Mouse (Mus musculus) cerebellum, adult 9-11 months (tissue): ENCODE data around the gene Tmem114.

ENCODE experiments used
- DNase-seq: peaks from one replicate; pipeline ENCODE4 v3.0.0; 2022

The Tmem114 gene

GRCm38 (mm10) chr16:8424971-8425330 lies at the start of gene Tmem114:
TSS of gene Tmem114 (minus strand) at chr16:8425136.
- peak; percentile 20 for DNase-seq

- DNase-seq, result peak; percentile 93
These were observed 45.9 kb upstream of the Tmem114 start, which contains the start of gene Mettl22 for GRCm38 (mm10) chr16:8470603-8471481. TSS of gene Mettl22 (plus strand) at chr16:8470788.

GRCm38 (mm10) chr16:8470132-8470531 lies 45.2 kb upstream of the Tmem114 start:
- no peak for DNase-seq

- DNase-seq, result peak; percentile 33
These were observed 34.2 kb upstream of the Tmem114 start for GRCm38 (mm10) chr16:8459098-8459497.

- DNase-seq, result no peak
These were observed 33.5 kb upstream of the Tmem114 start for GRCm38 (mm10) chr16:8458391-8458790.

GRCm38 (mm10) chr16:8455221-8455620 lies 30.3 kb upstream of the Tmem114 start:
- DNase-seq, result no peak

- no peak for DNase-seq
These were observed 28.4 kb upstream of the Tmem114 start for GRCm38 (mm10) chr16:8453301-8453700.

GRCm38 (mm10) chr16:8446256-8446655 lies 21.3 kb upstream of the Tmem114 start:
- DNase-seq, result no peak

GRCm38 (mm10) chr16:8444911-8445310 lies 20.0 kb upstream of the Tmem114 start:
- DNase-seq, result no peak

GRCm38 (mm10) chr16:8432616-8433015 lies 7.7 kb upstream of the Tmem114 start:
- DNase-seq, result no peak

- DNase-seq, result no peak
These were observed 4.6 kb upstream of the Tmem114 start for GRCm38 (mm10) chr16:8429531-8429930.

- no peak for DNase-seq
These were observed 800 bp upstream of the Tmem114 start for GRCm38 (mm10) chr16:8425736-8426135.

- DNase-seq, result no peak
These were observed 570 bp downstream of the Tmem114 start for GRCm38 (mm10) chr16:8424161-8424970.

GRCm38 (mm10) chr16:8423626-8424114 lies 1.3 kb downstream of the Tmem114 start:
- DNase-seq, result no peak

- no peak for DNase-seq
These were observed 4.1 kb downstream of the Tmem114 start for GRCm38 (mm10) chr16:8420842-8421241.

GRCm38 (mm10) chr16:8420381-8420780 lies 4.6 kb downstream of the Tmem114 start:
- peak; percentile 73 for DNase-seq

- no peak for DNase-seq
These were observed 5.3 kb downstream of the Tmem114 start for GRCm38 (mm10) chr16:8419666-8420065.

GRCm38 (mm10) chr16:8418126-8418525 lies 6.8 kb downstream of the Tmem114 start:
- DNase-seq, result no peak

- DNase-seq, result no peak
These were observed 7.8 kb downstream of the Tmem114 start for GRCm38 (mm10) chr16:8417011-8417720.

GRCm38 (mm10) chr16:8415996-8416395 lies 8.9 kb downstream of the Tmem114 start:
- no peak for DNase-seq

GRCm38 (mm10) chr16:8413441-8413840 lies 11.5 kb downstream of the Tmem114 start:
- DNase-seq, result no peak

- DNase-seq, result peak; percentile 35
These were observed 12.7 kb downstream of the Tmem114 start for GRCm38 (mm10) chr16:8412213-8412612.

GRCm38 (mm10) chr16:8409197-8409596 lies 15.7 kb downstream of the Tmem114 start:
- DNase-seq, result no peak
